ENCODE assay signal across 8 mouse cellular contexts in genomic region chr3:131470837-131471236, GRCm38 (mm10). TPM values are rescaled to one million over a fixed set of nuclear protein-coding genes. Genes with fewer than 3 reads are reported as not detected.
DNase-seq lines count a peak whose midpoint lies in the region; ATAC-seq and TF ChIP-seq lines count a peak whose summit lies in the region.

No protein-coding gene starts in this region.

- TF ChIP-seq CTCF in forebrain, postnatal 0 days (IDR thresholded peaks at IDR 0.05; ENCODE audit: low read depth), result no peak
- no peak for TF ChIP-seq CTCF in lung, postnatal 0 days (IDR thresholded peaks at IDR 0.05)

- H3K36me3 ChIP-seq in forebrain, postnatal 0 days (ENCODE audit: insufficient read depth), result no peaks in the 10 kb centered on the region
- H3K36me3 ChIP-seq in lung, postnatal 0 days (ENCODE audit: insufficient read depth, low read length), result no peaks in the 10 kb centered on the region

- no peak overlapping the region for H3K9ac ChIP-seq in forebrain, postnatal 0 days
- H3K9ac ChIP-seq in lung, postnatal 0 days (replicated peaks; ENCODE audit: low read depth), result no peak overlapping the region

- no peaks in the 10 kb centered on the region for H3K4me1 ChIP-seq in forebrain, postnatal 0 days (ENCODE audit: insufficient read depth)
- no peaks in the 10 kb centered on the region for H3K4me1 ChIP-seq in lung, postnatal 0 days (ENCODE audit: insufficient read depth, low read depth, low read length)

- H3K27me3 ChIP-seq in forebrain, postnatal 0 days (ENCODE audit: insufficient read depth, low read length), result no peaks in the 10 kb centered on the region
- no peaks in the 10 kb centered on the region for H3K27me3 ChIP-seq in lung, postnatal 0 days (replicated peaks; ENCODE audit: insufficient read depth, low read length)

- H3K4me3 ChIP-seq in forebrain, postnatal 0 days (ENCODE audit: low read depth, low read length), result no peak overlapping the region
- no peak overlapping the region for H3K4me3 ChIP-seq in lung, postnatal 0 days (ENCODE audit: low read depth, low read length)

- H3K9me3 ChIP-seq in forebrain, postnatal 0 days (ENCODE audit: low read length), result no peaks in the 10 kb centered on the region
- H3K9me3 ChIP-seq in lung, postnatal 0 days (ENCODE audit: low read length), result no peaks in the 10 kb centered on the region

- H3K27ac ChIP-seq in forebrain, postnatal 0 days (ENCODE audit: low read depth, low read length), result no peak overlapping the region
- H3K27ac ChIP-seq in lung, postnatal 0 days (ENCODE audit: low read length), result no peak overlapping the region

- H3K4me2 ChIP-seq in forebrain, postnatal 0 days (ENCODE audit: low read depth), result no peak overlapping the region
- H3K4me2 ChIP-seq in lung, postnatal 0 days (replicated peaks; ENCODE audit: low read depth, low read length), result no peak overlapping the region

- ATAC-seq in forebrain, postnatal 0 days, result peak; percentile 81
- peak; percentile 72 for ATAC-seq in lung, postnatal 0 days

- DNase-seq in layer of hippocampus, adult 18-20 months (ENCODE audit: low spot score in 2 of 2), result peak; percentile 7 to 28
- no peak for DNase-seq in layer of hippocampus, adult 9-10 months (ENCODE audit: low spot score)
- DNase-seq in forebrain, postnatal 0 days, result peak; percentile 34
- peak; percentile 73 for DNase-seq in lung, postnatal 0 days (ENCODE audit: low spot score)
- peak; percentile 55 for DNase-seq in retina, embryonic 14.5 days (ENCODE audit: low spot score)
- DNase-seq in thymus, postnatal 4 days, result no peak
- DNase-seq in adipocyte (ENCODE audit: low spot score), result no peak
- no peak for DNase-seq in left cerebral cortex, adult 9 months (ENCODE audit: low spot score in 2 of 2)

- TF ChIP-seq EP300 in lung, postnatal 0 days (IDR thresholded peaks at IDR 0.05), result no peak

- WGBS in forebrain, postnatal 0 days, result 32% methylated on average over 9 of the region's 9 CpGs
- WGBS in lung, postnatal 0 days, result 29% methylated on average over 9 of the region's 9 CpGs

RNA-seq across cellular contexts. Expression of gene Sgms2, which starts 20.4 kb away (rescaled TPM):
- total RNA-seq in layer of hippocampus, adult 18-20 months (2021), result 1 to 10 TPM; 1.7 to 2.2 TPM
- 1.1 and 4.4 TPM in 2 replicates for total RNA-seq in forebrain, postnatal 0 days (2014; rRNA removed)
- polyA plus RNA-seq in forebrain, postnatal 0 days (2015; fragmentation: Nextera tagmentation; extraction: Ambion mirVana), result 0.72 and 2.1 TPM in 2 replicates
- 4.1 TPM in 2 replicates for polyA plus RNA-seq in lung, postnatal 0 days (2015; fragmentation: Nextera tagmentation; extraction: Ambion mirVana)

Comparison
In these comparisons a context has a peak if more than half of its experiments do, and no peak if none do; other contexts are left out.
1. DNase-seq: peak in layer of hippocampus, adult 18-20 months (2 of 2), forebrain, postnatal 0 days (single experiment), lung, postnatal 0 days (single experiment) and retina, embryonic 14.5 days (single experiment); none in layer of hippocampus, adult 9-10 months (single experiment), thymus, postnatal 4 days (single experiment), adipocyte (single experiment) and left cerebral cortex, adult 9 months (0 of 2).